Mouse (Mus musculus): ENCODE results near the gene Sec16a. TPM values are rescaled to one million over a fixed set of nuclear protein-coding genes. Genes with fewer than 3 reads are reported as not detected.
A peak's percentile ranks its signal among the peaks of the same experiment; 100 is the strongest.

Gene Sec16a
- polyA plus RNA-seq, 1 experiment, result not detected

GRCm38 (mm10) chr2:26445666-26446445, 840 bp upstream of the Sec16a start:
- peaks cover 15% of the 10 kb centered on the region for H3K4me1 ChIP-seq (ENCODE audit: control insufficient read depth, insufficient read depth, low read length)
- TF ChIP-seq CTCF (IDR thresholded peaks at IDR 0.05; ENCODE audit: insufficient read depth, low read depth, low read length), result no peak
- peak; percentile 18; the same call in 1 of the 2 replicates for TF ChIP-seq POLR2A (IDR thresholded peaks at IDR 0.05; ENCODE audit: insufficient read depth, low read depth, low read length)

GRCm38 (mm10) chr2:26444368-26444767, 648 bp downstream of the Sec16a start:
- Histone ChIP-seq H3K27ac (ENCODE audit: insufficient read depth, low read depth, low read length) (peak overlapping the region; percentile 75), H3K4me3 (ENCODE audit: insufficient read depth, low read depth, low read length) (peak overlapping the region; percentile 71), H3K4me1 (ENCODE audit: control insufficient read depth, insufficient read depth, low read length) (peaks cover 17% of the 10 kb centered on the region)
- 2% methylated on average over 15 of the region's 15 CpGs for WGBS
- TF ChIP-seq CTCF (IDR thresholded peaks at IDR 0.05; ENCODE audit: insufficient read depth, low read depth, low read length), result no peak
- TF ChIP-seq POLR2A (IDR thresholded peaks at IDR 0.05; ENCODE audit: insufficient read depth, low read depth, low read length), result no peak

More at GRCm38 (mm10) chr2:26445666-26446445, 840 bp upstream of the Sec16a start:
- peak overlapping the region; percentile 71 for H3K4me3 ChIP-seq (ENCODE audit: insufficient read depth, low read depth, low read length)
- H3K27ac ChIP-seq (ENCODE audit: insufficient read depth, low read depth, low read length), result peak overlapping the region; percentile 96
- under 1% methylated on average over 44 of the region's 44 CpGs for WGBS

- no peak overlapping the region for H3K27ac ChIP-seq (ENCODE audit: insufficient read depth, low read depth, low read length)
- TF ChIP-seq CTCF (IDR thresholded peaks at IDR 0.05; ENCODE audit: insufficient read depth, low read depth, low read length) (no peak), POLR2A (IDR thresholded peaks at IDR 0.05; ENCODE audit: insufficient read depth, low read depth, low read length) (no peak)
- H3K4me3 ChIP-seq (ENCODE audit: insufficient read depth, low read depth, low read length), result peak overlapping the region; percentile 71
- H3K4me1 ChIP-seq (ENCODE audit: control insufficient read depth, insufficient read depth, low read length), result peaks cover 20% of the 10 kb centered on the region
- 20% methylated on average over 3 of the region's 3 CpGs for WGBS
These were observed 1.1 kb downstream of the Sec16a start for GRCm38 (mm10) chr2:26443876-26444275.

DNA sequence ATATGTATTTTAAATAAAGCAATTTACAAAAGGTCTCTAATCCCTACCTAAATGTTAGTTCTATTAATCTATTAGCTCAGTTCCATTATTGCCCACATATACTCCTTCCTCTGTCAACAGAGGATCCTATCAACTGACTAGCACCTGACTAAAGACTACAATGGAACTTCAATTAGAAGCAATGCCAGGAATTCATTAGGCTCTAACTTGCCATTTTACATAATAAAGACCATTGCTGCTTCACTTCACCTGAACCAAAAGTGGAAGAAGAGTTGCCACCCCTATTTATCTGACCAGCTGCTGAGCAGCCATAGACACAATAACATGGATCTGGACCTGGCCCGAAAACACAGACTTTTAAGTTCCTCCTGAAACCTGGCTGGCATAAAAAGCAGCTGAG, 2.2 kb downstream of the Sec16a start:
- Histone ChIP-seq H3K27ac (ENCODE audit: insufficient read depth, low read depth, low read length) (no peak overlapping the region), H3K4me1 (ENCODE audit: control insufficient read depth, insufficient read depth, low read length) (peaks cover 25% of the 10 kb centered on the region), H3K4me3 (ENCODE audit: insufficient read depth, low read depth, low read length) (no peak overlapping the region)
- WGBS, result 41% methylated on average over 1 of the region's 1 CpGs
- TF ChIP-seq POLR2A (IDR thresholded peaks at IDR 0.05; ENCODE audit: insufficient read depth, low read depth, low read length) (no peak), CTCF (IDR thresholded peaks at IDR 0.05; ENCODE audit: insufficient read depth, low read depth, low read length) (no peak)

- TF ChIP-seq POLR2A (IDR thresholded peaks at IDR 0.05; ENCODE audit: insufficient read depth, low read depth, low read length), result no peak
- no peak for TF ChIP-seq CTCF (IDR thresholded peaks at IDR 0.05; ENCODE audit: insufficient read depth, low read depth, low read length)
- WGBS, result 19% methylated on average over 5 of the region's 5 CpGs
- Histone ChIP-seq H3K4me3 (ENCODE audit: insufficient read depth, low read depth, low read length) (no peak overlapping the region), H3K27ac (ENCODE audit: insufficient read depth, low read depth, low read length) (no peak overlapping the region), H3K4me1 (ENCODE audit: control insufficient read depth, insufficient read depth, low read length) (peaks cover 21% of the 10 kb centered on the region)
These were observed 3.3 kb downstream of the Sec16a start for GRCm38 (mm10) chr2:26441688-26442087.

- TF ChIP-seq CTCF (IDR thresholded peaks at IDR 0.05; ENCODE audit: insufficient read depth, low read depth, low read length) (no peak), POLR2A (IDR thresholded peaks at IDR 0.05; ENCODE audit: insufficient read depth, low read depth, low read length) (no peak)
- Histone ChIP-seq H3K27ac (ENCODE audit: insufficient read depth, low read depth, low read length) (no peak overlapping the region), H3K4me1 (ENCODE audit: control insufficient read depth, insufficient read depth, low read length) (peaks cover 19% of the 10 kb centered on the region), H3K4me3 (ENCODE audit: insufficient read depth, low read depth, low read length) (no peak overlapping the region)
- 92% methylated on average over 4 of the region's 4 CpGs for WGBS
These were observed 3.8 kb downstream of the Sec16a start for GRCm38 (mm10) chr2:26441261-26441660.

DNA sequence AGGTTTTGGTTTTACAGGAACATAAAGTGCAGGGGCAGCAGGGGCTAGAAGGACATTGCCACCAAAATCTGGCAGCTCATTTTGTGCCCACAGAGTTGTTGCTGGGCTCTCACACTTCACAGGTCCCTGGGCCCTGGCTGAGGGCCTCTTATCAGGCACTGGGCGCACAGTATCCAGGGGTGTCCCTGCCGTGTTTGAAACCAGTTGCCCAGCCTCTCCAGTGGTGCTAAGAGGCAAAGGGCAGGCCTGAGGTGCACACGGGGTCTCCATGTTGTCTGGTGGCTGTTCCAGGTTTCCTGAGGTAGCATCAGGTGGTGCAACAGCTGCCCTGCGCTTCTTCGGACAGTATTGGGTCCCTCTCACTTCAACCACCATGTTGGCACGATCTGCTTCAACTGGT, 5.3 kb downstream of the Sec16a start:
- Histone ChIP-seq H3K4me1 (ENCODE audit: control insufficient read depth, insufficient read depth, low read length) (peaks cover 19% of the 10 kb centered on the region), H3K27ac (ENCODE audit: insufficient read depth, low read depth, low read length) (no peak overlapping the region), H3K4me3 (ENCODE audit: insufficient read depth, low read depth, low read length) (no peak overlapping the region)
- no peak for TF ChIP-seq CTCF (IDR thresholded peaks at IDR 0.05; ENCODE audit: insufficient read depth, low read depth, low read length)
- TF ChIP-seq POLR2A (IDR thresholded peaks at IDR 0.05; ENCODE audit: insufficient read depth, low read depth, low read length), result no peak
- 94% methylated on average over 6 of the region's 6 CpGs for WGBS

- Histone ChIP-seq H3K4me3 (ENCODE audit: insufficient read depth, low read depth, low read length) (no peak overlapping the region), H3K4me1 (ENCODE audit: control insufficient read depth, insufficient read depth, low read length) (peaks cover 19% of the 10 kb centered on the region), H3K27ac (ENCODE audit: insufficient read depth, low read depth, low read length) (no peak overlapping the region)
- 75% methylated on average over 7 of the region's 7 CpGs for WGBS
- no peak for TF ChIP-seq POLR2A (IDR thresholded peaks at IDR 0.05; ENCODE audit: insufficient read depth, low read depth, low read length)
- TF ChIP-seq CTCF (IDR thresholded peaks at IDR 0.05; ENCODE audit: insufficient read depth, low read depth, low read length), result no peak
These were observed 6.6 kb downstream of the Sec16a start for GRCm38 (mm10) chr2:26438373-26438772.

DNA sequence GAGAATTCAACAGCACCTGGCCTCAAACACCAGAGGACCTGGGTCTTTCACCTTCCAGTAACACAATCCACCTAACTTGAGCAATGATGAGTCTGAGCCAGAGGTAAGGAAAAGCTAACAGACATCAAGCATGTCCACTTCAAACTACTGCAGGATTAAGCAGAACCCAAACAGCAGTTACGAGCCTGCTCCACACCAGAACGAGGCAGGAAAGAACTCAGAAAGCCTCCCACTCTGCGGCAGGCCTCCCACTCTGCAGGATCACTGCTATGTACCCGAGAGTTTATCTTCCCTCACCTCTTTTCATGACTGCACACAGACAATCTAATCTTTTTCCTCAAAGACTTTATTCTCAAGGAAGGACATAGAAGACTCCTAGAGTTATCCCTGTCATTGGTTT, 7.8 kb downstream of the Sec16a start:
- Histone ChIP-seq H3K27ac (ENCODE audit: insufficient read depth, low read depth, low read length) (no peak overlapping the region), H3K4me1 (ENCODE audit: control insufficient read depth, insufficient read depth, low read length) (peaks cover 19% of the 10 kb centered on the region), H3K4me3 (ENCODE audit: insufficient read depth, low read depth, low read length) (no peak overlapping the region)
- TF ChIP-seq POLR2A (IDR thresholded peaks at IDR 0.05; ENCODE audit: insufficient read depth, low read depth, low read length) (no peak), CTCF (IDR thresholded peaks at IDR 0.05; ENCODE audit: insufficient read depth, low read depth, low read length) (no peak)
- 18% methylated on average over 4 of the region's 4 CpGs for WGBS
